Mouse (Mus musculus) left cerebral cortex, postnatal 10 days (tissue): Measurements from ENCODE around the gene Cmip. TPM values are rescaled to one million over a fixed set of nuclear protein-coding genes. Genes with fewer than 3 reads are reported as not detected.
A peak's percentile ranks its signal among the peaks of the same experiment; 100 is the strongest.

Experiments used
- DNase-seq, 2 experiments: peaks; one replicate each; pipeline ENCODE4 v3.0.0; 2021 to 2022; ENCODE audit warnings: low spot score in 2 of 2, mixed read lengths in 1 of 2; ENCODE audit errors: extremely low spot score in 1 of 2
- intact Hi-C: fragments of 180-260 bp; cut with DNase I; formaldehyde crosslinking; loops from one replicate; pipeline ENCODE4 v1.15.1; 2025
- total RNA-seq, 2 experiments: library from RNA; stranded (reverse); gene quantifications; 2 replicates each; pipeline ENCODE4 v1.2.3; 2021

The Cmip gene
- total RNA-seq, 2 experiments from 2014 or later = 369 to 379 TPM

DNA sequence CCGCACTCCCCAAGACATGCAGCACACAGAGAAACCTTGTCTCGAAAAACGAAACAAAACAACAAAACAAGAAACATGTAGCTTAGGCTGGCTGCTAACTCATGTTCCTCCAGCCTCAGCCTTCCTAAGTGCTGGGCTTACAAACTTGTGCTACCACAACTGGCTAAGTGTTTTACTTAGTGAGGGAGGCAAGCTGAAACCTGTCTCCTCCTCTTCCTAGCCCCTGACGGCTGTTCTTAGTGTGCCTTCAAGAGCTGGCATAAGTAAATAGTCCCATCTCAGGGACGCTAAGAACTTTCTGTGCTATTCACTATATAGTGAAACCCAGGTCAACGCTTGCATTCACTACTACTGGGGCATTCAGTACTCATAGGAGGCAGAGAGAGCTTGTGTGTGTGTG, 2.4 kb upstream of the Cmip start:
- intact Hi-C loops = no loop called here
- no peak for DNase-seq

DNA sequence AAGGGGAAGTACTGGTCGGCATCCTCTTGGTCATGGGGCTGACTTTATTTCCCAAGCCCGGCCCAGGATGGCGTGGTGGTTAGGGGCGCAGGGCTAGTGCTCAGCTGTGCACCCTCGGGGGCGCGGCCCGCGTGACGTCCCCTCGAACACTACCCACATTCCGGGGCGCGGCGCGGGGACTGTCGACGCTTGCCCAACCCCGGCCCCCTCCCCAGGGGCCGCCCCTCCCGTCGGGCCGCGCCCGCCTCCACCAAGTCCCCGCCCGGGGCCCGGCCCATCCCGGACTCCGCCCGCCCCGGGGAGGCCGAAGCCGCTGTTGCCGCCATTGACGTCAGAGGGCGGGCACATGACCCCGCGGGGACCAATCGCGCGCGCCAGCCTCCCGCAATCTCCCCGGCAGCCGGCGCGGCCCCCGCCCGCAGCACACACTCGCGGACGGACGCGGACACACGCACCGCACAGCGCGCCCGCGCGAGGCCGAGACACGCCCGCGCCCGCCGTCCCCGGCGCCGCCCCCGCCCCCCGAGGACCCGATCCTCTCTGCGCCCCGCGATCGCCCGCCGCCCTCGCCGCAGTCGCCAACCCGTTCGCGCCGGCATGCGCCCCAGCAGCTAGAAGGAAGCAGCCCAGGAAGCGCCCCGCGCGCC, 449 bp upstream of the Cmip start:
- intact Hi-C loops = loop anchor here (5.0 kb wide), 1 partner anchor 81 kb away; no protein-coding TSS in a partner anchor
- peak; percentile 94 to 97 for DNase-seq

DNA sequence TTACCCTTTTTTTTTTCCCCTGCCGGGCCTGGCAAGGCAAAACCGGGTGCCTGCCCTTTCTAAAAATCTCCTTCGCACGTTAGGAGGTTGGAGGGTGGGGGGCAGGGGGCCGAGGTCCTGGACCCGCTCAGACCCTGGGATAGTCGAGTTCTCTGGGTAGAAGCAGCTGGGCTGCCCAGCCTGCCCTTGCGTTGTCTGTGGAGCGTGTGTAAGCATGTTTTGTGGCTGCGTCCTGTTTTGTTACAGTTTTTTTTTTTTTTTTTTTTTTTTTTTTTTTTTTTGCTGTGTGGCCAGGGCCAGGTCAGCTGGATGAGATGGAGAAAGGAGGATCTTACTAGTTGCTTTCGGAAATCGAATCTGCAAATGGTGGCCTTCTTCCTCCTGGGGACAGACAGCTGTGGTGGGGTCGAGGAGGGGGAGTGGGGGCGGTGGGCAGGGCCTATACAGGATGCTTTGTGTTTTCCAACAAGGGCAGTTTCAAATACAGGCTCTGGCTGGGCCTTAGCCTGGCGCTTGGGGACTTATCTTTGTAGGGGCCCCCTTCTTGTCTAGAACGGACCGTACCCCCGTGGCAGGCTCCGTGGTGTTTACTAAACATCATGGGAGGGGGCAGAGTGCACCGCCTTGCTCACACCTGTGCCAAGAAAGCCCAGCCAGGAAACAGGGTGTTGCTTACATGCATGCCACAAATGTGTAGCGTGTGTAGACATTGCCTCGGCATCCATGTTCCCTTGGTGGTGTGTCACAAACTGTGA, 1.1 kb downstream of the Cmip start:
- DNase-seq = no peak
- intact Hi-C loops = loop anchor here (5.0 kb wide), 1 partner anchor 79 kb away; no protein-coding TSS in a partner anchor

- DNase-seq = no peak
- intact Hi-C loops = loop anchor here (5.0 kb wide), 1 partner anchor 79 kb away; no protein-coding TSS in a partner anchor
These were observed 1.7 kb downstream of the Cmip start for GRCm38 (mm10) chr8:117258576-117259040.

GRCm38 (mm10) chr8:117259431-117260001, 2.7 kb downstream of the Cmip start:
- no peak for DNase-seq
- intact Hi-C loops = loop anchor here (5.0 kb wide), 1 partner anchor 78 kb away; no protein-coding TSS in a partner anchor

- DNase-seq = no peak
- intact Hi-C loops = no loop called here
These were observed 3.5 kb downstream of the Cmip start for GRCm38 (mm10) chr8:117260234-117260929.

- intact Hi-C loops = no loop called here
- DNase-seq = no peak
These were observed 4.1 kb downstream of the Cmip start for GRCm38 (mm10) chr8:117260930-117261475.

DNA sequence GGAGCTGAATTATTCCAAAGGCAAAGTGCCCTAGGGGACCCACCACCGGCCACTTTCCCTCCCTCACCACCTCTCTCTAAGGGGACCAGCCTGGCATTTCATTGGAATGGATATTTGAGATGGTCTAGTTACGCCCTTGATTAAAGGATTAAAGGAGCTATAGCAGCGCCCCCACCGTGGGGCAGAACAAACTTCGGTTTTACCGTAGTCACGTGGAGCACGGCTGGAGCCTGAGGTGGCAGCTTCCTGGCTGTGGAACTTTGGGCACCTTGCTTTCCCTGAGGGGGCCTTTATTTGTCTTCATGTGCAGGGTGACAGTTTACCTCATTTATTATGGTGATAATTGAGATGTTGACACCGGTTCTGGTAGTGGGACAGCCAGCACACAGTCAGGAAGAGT, 4.8 kb downstream of the Cmip start:
- intact Hi-C loops = no loop called here
- DNase-seq = no peak

- no peak for DNase-seq
- intact Hi-C loops = no loop called here
These were observed 5.8 kb downstream of the Cmip start for GRCm38 (mm10) chr8:117262685-117263084.

GRCm38 (mm10) chr8:117263442-117263841, 6.6 kb downstream of the Cmip start:
- intact Hi-C loops = no loop called here
- no peak for DNase-seq

DNA sequence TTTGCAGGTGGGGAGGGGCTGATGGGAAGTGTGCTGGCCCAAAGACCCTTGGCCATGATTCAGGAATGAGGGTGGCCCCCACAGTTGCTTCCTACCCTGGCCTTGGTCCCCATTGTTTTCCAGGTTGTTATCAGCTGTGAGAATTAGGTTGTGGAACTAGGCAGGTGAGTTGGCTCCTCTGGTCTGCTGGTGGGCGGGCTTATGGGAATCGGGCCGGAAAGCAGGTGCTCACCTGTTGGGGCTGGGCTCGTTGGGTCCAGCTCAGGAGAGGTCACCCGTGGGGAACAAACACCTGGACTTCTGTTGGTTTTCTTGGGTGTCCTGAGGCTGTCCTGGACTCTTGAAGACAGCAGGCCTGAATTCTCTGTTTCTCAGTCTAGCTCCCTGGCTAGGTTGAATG, 8.2 kb downstream of the Cmip start:
- DNase-seq = no peak
- intact Hi-C loops = no loop called here

GRCm38 (mm10) chr8:117267403-117268129, 10.7 kb downstream of the Cmip start:
- intact Hi-C loops = no loop called here
- no peak for DNase-seq

GRCm38 (mm10) chr8:117278234-117278633, 21.4 kb downstream of the Cmip start:
- intact Hi-C loops = no loop called here
- DNase-seq = no peak

DNA sequence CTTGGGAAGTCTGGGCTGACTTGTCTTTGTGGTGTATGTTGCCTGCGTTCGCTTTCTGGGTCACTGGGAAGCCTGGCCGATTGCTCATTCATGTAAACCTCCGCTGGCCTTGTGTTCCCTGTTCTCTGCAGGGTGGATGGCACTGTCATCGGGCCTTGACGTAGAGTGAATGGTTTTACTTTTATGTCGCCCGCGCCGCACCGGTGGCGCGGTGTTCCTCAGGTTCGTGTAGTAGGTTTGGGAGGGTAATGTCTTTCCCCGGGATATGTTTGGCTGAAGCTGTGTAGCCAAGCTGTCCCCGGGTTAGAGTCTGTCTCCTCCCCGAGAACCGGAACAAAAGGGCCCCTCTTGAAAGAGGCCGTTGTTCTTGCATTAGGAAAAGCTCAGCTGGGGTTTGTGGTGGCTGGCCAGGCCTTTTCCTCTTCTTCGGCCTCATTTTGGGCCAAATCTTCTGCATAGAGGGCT, 21.8 kb downstream of the Cmip start:
- intact Hi-C loops = no loop called here
- no peak for DNase-seq

- intact Hi-C loops = no loop called here
These were observed 23.6 kb downstream of the Cmip start for GRCm38 (mm10) chr8:117280488-117280887.

GRCm38 (mm10) chr8:117281676-117282075, 24.8 kb downstream of the Cmip start:
- DNase-seq = no peak
- intact Hi-C loops = no loop called here

More at GRCm38 (mm10) chr8:117280488-117280887, 23.6 kb downstream of the Cmip start:
- no peak for DNase-seq

- intact Hi-C loops = no loop called here
These were observed 25.5 kb downstream of the Cmip start for GRCm38 (mm10) chr8:117282141-117282950.

More at GRCm38 (mm10) chr8:117282141-117282950, 25.5 kb downstream of the Cmip start:
- no peak for DNase-seq
